Mouse (Mus musculus): ENCODE data around the gene Fam118b.
A peak's percentile ranks its signal among the peaks of the same experiment; 100 is the strongest.

Fam118b gene

DNA sequence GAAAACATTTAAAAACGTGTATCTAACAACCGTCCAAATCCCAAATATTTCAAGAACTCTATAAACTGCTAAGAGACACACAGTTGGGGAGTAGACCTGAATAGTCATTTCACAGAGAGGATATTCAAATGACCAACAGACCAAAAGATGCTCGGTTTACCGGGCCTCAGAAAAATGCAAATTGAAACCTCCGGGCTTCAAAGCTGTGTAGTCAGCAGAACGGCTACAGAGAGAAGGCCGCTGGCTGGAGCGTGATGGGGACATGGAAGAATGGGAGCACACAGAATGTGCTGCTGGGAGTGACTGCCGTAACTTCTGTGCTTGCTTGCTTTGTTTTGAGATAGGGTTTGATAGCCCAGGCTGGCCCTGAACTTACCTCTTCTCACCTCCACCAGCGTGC is 69.3 kb downstream of the Fam118b start:
- DNase-seq (ENCODE audit: low read depth, low spot score) = no peak

DNA sequence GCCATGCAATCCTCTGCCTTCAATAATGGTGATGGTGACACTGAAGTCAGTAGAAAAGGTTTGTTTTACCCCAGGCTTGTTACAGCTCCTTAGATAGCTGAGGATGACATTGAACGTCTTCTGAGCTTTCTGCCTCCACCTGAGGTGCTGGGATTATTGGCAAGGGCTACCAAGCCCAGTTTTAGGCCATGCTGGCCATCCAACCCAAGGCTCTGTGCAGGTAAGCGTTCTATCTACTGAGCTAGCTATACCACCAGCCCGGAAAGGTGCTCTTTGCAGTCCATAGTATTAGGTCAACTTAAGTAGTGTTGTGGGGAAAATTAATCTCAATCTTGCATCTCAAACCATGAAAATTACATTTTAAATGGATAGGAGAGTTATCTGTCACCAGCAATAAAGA is 70.0 kb downstream of the Fam118b start:
- no peak for DNase-seq (ENCODE audit: low read depth, low spot score)

DNA sequence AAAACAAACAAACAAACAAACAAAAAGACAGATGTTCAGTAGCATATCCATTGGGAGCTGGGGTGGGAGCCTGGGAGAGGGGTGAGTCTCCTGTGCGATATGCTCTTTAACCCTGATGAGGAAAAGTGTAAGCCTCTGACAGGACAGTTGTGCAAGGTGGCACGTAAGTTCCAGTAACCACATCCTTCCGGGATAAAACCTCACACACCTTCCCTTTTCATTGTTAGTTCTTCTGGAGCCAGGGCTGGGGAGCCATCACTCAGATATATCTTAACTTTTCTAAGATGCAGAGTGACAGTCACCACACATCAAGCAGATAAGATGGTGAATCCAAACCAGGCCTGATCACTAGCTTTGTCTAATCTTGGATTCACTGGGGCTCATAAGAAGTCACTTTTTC is 73.6 kb downstream of the Fam118b start:
- DNase-seq (ENCODE audit: low read depth, low spot score) = no peak

DNA sequence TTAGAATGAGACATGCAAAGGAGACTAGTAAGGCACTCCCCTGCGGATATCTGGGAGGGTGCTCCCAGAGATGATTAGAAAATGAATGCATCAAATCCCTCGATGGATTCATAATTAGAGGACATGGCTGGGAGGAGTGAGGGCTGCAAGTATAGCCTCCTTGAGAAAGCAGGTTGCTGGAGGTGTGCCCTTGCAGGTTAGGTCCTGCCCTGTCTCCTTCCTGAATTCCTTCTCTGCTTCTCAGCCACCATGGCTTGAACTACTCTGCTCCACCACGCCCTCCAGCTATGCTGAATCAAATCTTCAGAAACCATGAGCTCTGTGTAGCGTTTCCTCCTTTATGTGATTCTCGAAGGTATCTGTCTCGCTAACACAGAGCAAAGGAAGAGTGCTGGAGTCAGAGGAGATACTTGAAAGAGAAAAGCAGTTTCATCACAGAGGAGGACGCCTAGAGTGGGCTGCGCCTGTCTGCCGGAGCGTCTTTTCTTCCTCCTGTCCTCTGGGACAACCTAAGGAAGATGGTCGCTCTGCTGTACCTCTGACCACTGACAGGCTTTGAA is 74.5 kb downstream of the Fam118b start:
- DNase-seq (ENCODE audit: low read depth, low spot score) = no peak

DNA sequence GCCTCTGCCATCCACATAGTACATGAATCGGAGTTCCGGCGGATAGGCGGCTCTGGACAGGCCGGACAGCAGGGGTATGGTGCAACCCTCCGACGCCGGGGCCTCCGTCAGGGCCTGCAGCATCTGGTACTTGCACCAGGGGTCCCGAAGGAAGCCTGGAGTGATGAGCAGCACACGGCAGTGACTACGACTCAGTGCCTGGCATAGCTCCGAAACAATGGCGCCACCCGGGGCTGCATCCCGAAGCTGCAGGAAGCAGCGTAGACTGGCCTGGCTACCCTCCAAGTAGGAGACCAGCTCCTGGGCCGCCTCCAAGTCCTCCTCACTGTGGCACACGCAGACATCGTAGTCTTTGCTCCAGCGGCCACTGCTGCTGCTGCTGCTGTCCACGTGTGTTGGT is 78.9 kb downstream of the Fam118b start:
- no peak for DNase-seq (ENCODE audit: low read depth, low spot score)

DNA sequence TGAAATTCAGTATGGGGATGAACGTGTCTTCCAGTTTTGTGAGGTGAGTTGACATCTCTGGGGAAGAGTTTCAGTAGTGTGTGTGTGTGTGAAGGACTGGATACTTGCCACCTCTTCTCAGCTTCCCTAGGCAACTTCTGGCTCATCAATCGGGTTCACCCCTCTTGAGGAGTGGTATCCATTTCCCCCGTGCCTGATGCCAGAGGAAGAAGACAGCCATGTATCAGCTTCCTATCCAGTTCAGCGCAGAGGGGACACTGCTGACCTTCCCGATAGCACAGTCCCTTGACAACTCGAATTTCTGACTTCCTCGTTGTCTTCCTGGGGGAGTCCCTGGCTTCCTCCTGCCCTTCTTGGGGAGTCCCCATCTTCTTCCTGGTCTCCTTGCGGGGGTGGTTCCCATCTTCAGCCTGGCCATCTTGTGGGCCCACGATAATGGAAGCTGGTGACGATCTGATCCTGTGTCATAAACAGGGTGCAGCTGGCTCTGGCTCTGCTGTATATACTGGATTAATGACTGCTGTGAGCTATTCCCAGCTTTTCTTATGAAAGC is 80.2 kb downstream of the Fam118b start:
- DNase-seq (ENCODE audit: low read depth, low spot score) = no peak

DNA sequence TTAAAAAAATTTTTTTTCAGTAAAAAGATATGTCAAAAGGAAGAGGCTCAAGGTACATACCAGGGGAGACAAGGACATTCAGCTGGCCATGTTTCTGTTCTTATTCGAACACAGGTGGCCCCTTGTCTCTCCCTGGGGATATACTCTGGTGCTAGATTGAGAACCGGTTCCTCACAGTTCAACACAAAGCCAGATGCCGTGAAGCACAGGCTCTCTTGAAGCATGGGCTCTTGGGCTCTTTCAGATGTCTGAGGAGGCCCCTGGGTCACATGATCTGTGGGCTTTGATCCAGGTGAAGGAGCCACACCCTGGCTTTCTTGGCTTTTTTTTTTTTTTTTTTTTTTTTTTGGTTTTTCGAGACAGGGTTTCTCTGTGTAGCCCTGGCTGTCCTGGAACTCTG is 81.2 kb downstream of the Fam118b start:
- DNase-seq (ENCODE audit: low read depth, low spot score) = no peak

DNA sequence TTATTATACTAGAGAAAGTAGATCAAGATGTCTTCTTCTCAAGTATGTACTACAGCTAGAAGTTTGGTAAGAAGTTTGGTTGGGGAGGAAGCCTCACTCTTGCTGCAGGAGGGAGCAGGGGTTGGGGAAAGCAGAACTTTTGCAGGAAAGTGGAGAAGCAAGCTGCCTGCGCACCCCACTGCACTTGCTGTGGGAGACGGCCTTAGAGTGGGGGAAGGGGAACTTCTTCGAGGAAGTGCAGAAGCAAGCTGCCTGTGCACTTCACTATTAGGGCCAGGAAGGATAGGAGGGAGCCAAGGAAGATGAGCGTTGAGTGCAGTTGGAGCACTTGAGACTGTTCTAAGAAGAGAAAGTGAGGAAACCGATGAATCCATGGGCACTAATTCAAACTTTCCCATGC is 84.2 kb downstream of the Fam118b start:
- DNase-seq (ENCODE audit: low read depth, low spot score) = no peak

DNA sequence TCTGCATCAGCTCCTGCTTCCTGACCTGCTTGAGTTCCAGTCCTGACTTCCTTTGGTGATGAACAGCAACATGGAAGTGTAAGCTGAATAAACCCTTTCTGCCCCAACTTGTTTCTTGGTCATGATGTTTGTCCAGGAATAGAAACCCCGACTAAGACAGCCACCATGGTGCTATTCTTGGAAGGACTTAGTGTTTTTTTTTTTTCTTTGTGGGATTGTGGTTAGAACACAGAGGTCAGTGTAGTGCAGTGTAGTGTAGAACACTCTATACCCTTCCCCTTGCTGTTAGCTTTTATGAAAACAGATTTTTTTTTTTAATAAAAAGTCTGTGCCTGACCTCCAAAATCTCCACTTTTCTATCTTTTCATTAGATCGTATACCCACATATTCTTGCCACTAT is 84.8 kb downstream of the Fam118b start:
- no peak for DNase-seq (ENCODE audit: low read depth, low spot score)

DNA sequence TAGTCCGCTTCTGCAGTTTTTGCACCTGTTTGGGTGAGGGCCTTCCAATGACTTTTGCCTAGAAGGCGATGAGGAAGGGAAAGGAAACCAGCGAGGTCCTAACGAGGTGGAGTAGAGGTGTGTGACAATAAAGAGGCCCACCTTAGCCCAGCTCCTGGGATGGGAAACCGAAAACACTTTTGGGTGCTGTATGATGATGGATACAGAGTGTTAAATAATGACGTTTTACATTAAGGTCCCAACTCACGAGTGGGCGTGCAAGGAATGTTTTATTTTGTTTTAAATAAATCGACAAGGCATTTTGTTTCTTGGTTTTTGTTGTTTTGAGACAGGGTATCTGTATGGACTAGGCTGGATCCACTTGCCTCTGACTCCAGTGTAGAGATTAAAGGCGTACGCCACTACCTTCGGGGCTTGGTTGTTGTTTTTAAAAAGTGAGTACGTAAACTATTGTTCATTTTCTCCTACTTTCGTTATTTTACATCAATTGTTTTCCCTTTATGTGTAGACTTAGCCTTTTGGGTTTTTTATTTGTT is 91.4 kb downstream of the Fam118b start:
- DNase-seq (ENCODE audit: low read depth, low spot score) = no peak

DNA sequence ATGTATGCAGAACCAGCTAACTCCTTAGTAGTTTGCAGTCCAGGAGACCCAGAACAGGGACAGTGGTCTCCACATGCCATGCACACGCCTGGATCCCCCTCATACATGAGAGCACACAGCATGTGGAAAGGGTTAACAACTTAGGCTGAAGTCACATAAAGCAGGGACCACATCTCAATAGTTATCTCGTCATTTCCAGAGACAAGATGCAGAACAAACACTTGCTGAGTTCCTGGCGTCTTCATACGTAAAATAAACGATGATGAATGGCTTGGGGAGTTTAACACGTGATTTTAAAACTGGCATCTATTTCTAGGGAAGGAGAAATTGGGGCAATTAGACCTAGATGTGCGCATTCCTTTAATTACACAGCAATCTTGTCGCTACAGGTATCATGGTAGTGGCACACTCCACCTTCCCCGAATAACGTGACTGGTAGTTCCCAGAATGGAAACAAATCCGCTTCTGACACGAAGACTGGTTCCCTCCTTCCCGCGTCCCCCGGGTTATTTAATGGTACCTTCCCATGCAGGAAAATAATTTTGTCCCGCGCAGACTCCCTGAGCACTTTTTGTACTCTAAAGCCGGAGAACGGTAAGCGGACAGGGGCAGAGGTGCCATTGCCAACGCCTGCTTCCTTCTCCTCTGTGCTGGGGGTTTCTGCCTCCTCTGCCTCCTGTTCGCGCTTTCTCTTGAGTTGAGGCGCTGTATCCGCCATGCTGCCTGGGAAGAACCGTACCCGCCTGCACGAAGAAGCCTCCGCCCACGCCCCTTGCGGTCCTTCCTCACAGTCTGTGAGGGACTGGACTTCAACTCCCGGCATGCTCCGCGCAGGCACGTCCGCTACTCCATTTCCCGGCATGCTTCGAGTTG is 92.1 kb downstream of the Fam118b start, which contains the start of gene Dcps:
Gene Dcps, minus strand, starts transcription at position 811 of the 873 bp plus-strand sequence.
- peak; percentile 83 for DNase-seq (ENCODE audit: low read depth, low spot score)

DNA sequence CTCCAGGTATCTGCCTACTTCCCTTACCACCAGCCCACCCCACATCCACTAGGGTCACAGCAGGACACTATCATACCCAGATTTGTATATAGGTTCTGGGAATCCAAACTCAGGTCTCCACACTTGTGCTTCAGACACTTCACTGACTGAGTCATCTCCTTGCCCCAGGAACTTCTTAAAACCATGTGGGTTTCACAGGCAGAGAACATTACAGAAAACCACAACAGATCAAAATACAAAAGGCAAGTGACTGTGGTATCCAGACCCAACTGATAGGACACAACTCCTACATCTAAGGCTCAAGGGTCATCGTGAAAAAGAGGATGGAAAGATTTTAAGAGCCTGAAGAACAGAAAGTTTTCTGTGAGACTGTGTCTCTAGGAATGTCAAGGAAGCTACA is 94.3 kb downstream of the Fam118b start:
- no peak for DNase-seq (ENCODE audit: low read depth, low spot score)

DNA sequence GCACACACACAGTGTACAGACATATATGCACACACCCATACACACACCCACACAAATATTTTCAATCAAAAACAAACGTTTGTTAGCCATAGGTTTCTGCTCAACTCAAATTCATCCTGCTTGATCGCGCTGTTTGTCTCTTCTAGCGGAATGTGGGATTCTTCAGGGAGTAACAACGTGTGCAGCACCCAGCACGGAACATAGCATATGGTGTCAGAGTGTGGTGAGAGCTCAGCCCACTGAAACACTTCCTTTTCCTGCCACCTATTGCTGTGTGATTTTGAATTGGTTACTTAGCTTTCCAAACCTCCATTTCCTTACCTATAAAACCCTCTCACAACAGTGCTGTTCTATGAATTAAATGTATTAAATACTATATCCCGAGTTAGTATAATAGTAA is 97.5 kb downstream of the Fam118b start:
- no peak for DNase-seq (ENCODE audit: low read depth, low spot score)
